Mouse (Mus musculus): Measurements from ENCODE around the gene Tespa1.
"Not testable (repeated sequence)": the region's sequence is repeated elsewhere in the genome, so short reads cannot be mapped to it uniquely, and the experiment has no call there.

Gene Tespa1

DNA sequence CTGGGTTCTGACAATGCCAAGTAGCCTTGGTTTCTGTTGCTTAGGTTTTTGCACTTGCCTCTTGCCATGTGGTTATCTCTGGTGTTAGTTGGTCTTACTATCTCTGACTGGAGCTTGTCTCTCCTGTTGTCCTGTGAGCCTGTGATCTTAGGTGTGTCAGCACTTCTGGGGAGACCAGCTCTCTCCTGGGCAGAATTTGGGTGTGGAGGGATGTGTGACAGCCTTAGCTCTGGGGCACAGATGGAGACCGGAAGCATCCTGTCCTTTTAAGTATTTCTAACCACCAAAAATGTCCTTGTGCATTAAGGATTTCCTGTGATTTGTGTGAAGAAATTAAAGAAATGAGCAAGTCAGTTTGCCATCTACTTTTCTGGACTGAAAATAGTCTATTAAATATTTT, 21.4 kb downstream of the Tespa1 start:
- in situ Hi-C loops (cut with MboI) = no loop called here

GRCm38 (mm10) chr10:130363438-130364164, 40.9 kb downstream of the Tespa1 start:
- in situ Hi-C loops (cut with MboI) = loop anchor here (10.0 kb wide), 1 partner anchor 49 kb away; no protein-coding TSS in a partner anchor

DNA sequence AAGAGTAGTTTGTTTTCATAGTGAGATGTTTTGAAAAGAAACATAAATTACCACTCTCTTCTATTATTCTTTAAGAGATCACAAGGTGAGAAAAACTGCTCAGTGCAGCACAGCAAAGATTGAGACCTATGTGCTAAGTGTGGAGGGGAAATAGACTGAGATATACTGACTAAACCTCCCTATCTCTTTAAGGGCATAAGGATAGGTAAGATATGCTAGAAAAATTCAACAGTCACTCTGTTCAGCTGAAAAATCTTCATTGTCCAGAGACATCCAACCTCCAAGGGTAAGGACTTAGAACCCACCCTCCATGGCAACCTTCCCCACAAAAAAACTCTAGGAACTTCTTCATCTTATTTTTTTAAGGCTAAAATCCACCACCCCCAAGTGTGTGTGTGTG, 42.1 kb downstream of the Tespa1 start:
- in situ Hi-C loops (cut with MboI) = loop anchor here (10.0 kb wide), 1 partner anchor 50 kb away; no protein-coding TSS in a partner anchor

GRCm38 (mm10) chr10:130368384-130368783, 45.7 kb downstream of the Tespa1 start:
- in situ Hi-C loops (cut with MboI) = loop anchor here (10.0 kb wide), 1 partner anchor 54 kb away; no protein-coding TSS in a partner anchor

GRCm38 (mm10) chr10:130370005-130370682, 47.5 kb downstream of the Tespa1 start:
- in situ Hi-C loops (cut with MboI) = no loop called here

- in situ Hi-C loops (cut with MboI) = no loop called here
These were observed 49.0 kb downstream of the Tespa1 start for GRCm38 (mm10) chr10:130371644-130372043.

GRCm38 (mm10) chr10:130372491-130373173, 50.0 kb downstream of the Tespa1 start:
- in situ Hi-C loops (cut with MboI) = no loop called here

- in situ Hi-C loops (cut with MboI) = no loop called here
These were observed 52.5 kb downstream of the Tespa1 start for GRCm38 (mm10) chr10:130375145-130375544.

- in situ Hi-C loops (cut with MboI) = no loop called here
These were observed 71.6 kb downstream of the Tespa1 start, which contains the start of gene Vmn2r84 for GRCm38 (mm10) chr10:130394232-130394631. Gene Vmn2r84, minus strand, starts transcription at chr10:130394332.

- in situ Hi-C loops (cut with MboI) = not testable (repeated sequence)
These were observed 89.6 kb downstream of the Tespa1 start for GRCm38 (mm10) chr10:130412167-130412698.

Measured in mature B cell (primary cell).